Mouse (Mus musculus): Measurements from ENCODE around the gene Cst6. TPM values are rescaled to one million over a fixed set of nuclear protein-coding genes. Genes with fewer than 3 reads are reported as not detected.

The Cst6 gene
- polyA plus RNA-seq, 1 experiment from 2014 or later, result 632 TPM

GRCm38 (mm10) chr19:5348064-5348463 is 1.3 kb downstream of the Cst6 start:
- no peak overlapping the region for H3K27ac ChIP-seq (ENCODE audit: low read depth, low read length)
- peak overlapping the region; percentile 75 for H3K4me2 ChIP-seq (replicated peaks; ENCODE audit: low read depth)
- no peaks in the 10 kb centered on the region for H3K27me3 ChIP-seq (replicated peaks; ENCODE audit: control insufficient read depth, insufficient read depth, low read length)
- no peaks in the 10 kb centered on the region for H3K36me3 ChIP-seq (ENCODE audit: control insufficient read depth, insufficient read depth)
- 72% methylated on average over 6 of the region's 6 CpGs for WGBS
- peak overlapping the region; percentile 22; the same call in 1 of the 2 replicates for H3K9ac ChIP-seq (ENCODE audit: low read depth, low read length)
- TF ChIP-seq CTCF (IDR thresholded peaks at IDR 0.05; ENCODE audit: low read depth), result no peak
- H3K4me3 ChIP-seq (ENCODE audit: low read depth, low read length), result no peak overlapping the region
- no peaks in the 10 kb centered on the region for H3K9me3 ChIP-seq (ENCODE audit: control insufficient read depth)
- H3K4me1 ChIP-seq (replicated peaks; ENCODE audit: control insufficient read depth, insufficient read depth, low read length), result 0 out of 2 replicates have a peak, but pooled peaks cover 3% of the 10 kb centered on the region
- ATAC-seq, result no peak

DNA sequence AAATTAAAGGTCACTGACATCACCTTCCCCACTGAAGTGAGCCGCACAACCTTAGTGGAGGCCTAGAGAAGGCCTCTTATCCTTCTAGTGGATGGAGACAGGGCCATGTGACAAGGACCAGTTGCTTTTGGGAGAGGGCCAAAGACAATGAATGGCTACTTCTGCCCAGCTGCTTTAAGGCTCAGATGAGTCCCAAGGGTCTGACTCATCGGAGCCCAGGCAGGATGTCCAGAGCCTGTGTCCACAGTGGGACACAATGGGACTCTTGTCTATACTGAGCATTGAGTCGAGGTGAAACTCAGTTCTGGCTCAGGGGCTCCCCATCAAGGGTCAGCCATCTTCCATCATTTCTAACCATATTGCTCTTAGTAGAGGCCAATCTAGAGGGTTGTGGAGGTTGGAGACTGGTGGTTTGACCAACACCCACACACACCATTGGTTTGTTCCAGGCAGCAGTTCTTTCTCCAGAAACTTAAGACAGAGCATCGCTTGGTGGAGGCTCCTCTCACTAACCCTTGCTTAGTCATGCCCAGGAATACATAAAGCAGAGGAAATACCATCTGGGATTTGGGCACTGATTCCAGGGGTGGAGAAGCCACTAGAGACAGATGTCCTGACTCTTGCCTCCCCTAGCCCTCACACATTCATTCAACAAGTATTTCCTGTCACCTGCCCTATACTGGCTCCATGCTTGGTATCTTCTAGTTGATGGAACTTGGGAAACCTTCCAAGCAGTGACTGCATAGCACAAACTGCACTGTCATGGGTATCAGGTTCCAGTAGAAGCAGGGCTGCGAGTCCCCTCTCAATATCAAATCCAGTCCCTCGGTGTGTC is 3.9 kb downstream of the Cst6 start:
- H3K9ac ChIP-seq (ENCODE audit: low read depth, low read length), result no peak overlapping the region
- H3K9me3 ChIP-seq (ENCODE audit: control insufficient read depth), result no peaks in the 10 kb centered on the region
- ATAC-seq, result no peak
- H3K27me3 ChIP-seq (replicated peaks; ENCODE audit: control insufficient read depth, insufficient read depth, low read length), result no peaks in the 10 kb centered on the region
- H3K4me3 ChIP-seq (ENCODE audit: low read depth, low read length), result no peak overlapping the region
- no peak overlapping the region for H3K27ac ChIP-seq (ENCODE audit: low read depth, low read length)
- H3K36me3 ChIP-seq (ENCODE audit: control insufficient read depth, insufficient read depth), result no peaks in the 10 kb centered on the region
- 0 out of 2 replicates have a peak, but pooled peaks cover 3% of the 10 kb centered on the region for H3K4me1 ChIP-seq (replicated peaks; ENCODE audit: control insufficient read depth, insufficient read depth, low read length)
- 80% methylated on average over 6 of the region's 6 CpGs for WGBS
- H3K4me2 ChIP-seq (replicated peaks; ENCODE audit: low read depth), result no peak overlapping the region
- TF ChIP-seq CTCF (IDR thresholded peaks at IDR 0.05; ENCODE audit: low read depth), result no peak

DNA sequence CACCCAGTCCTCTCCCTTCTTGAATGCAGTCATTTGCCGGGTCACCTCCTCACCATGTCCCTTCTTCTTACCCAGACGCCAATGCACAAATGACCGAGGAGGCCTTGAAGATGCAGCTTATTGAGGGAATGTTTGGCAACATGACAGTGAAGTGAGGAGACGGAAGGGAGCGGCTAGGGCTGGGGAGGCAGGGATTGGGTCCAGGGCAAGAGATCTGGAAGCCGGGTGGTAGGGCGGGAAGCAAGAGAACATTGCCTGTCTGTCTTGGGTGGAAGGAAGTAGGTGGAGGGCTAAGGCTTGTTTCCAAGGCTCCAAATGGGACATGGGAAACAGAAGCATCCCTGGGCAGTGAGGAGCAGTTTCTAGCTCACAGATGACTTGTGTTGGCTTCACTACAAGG is 8.0 kb downstream of the Cst6 start:
- no peak overlapping the region for H3K9ac ChIP-seq (ENCODE audit: low read depth, low read length)
- no peaks in the 10 kb centered on the region for H3K4me1 ChIP-seq (replicated peaks; ENCODE audit: control insufficient read depth, insufficient read depth, low read length)
- H3K4me2 ChIP-seq (replicated peaks; ENCODE audit: low read depth), result no peak overlapping the region
- no peak for ATAC-seq
- H3K36me3 ChIP-seq (ENCODE audit: control insufficient read depth, insufficient read depth), result no peaks in the 10 kb centered on the region
- TF ChIP-seq CTCF (IDR thresholded peaks at IDR 0.05; ENCODE audit: low read depth), result no peak
- 89% methylated on average over 7 of the region's 7 CpGs for WGBS
- no peak overlapping the region for H3K4me3 ChIP-seq (ENCODE audit: low read depth, low read length)
- H3K27ac ChIP-seq (ENCODE audit: low read depth, low read length), result no peak overlapping the region
- no peaks in the 10 kb centered on the region for H3K9me3 ChIP-seq (ENCODE audit: control insufficient read depth)
- no peaks in the 10 kb centered on the region for H3K27me3 ChIP-seq (replicated peaks; ENCODE audit: control insufficient read depth, insufficient read depth, low read length)

GRCm38 (mm10) chr19:5337975-5338374 is 11.4 kb downstream of the Cst6 start:
- WGBS, result 18% methylated on average over 5 of the region's 5 CpGs
- ATAC-seq, result no peak
- Histone ChIP-seq H3K9me3 (ENCODE audit: control insufficient read depth) (no peaks in the 10 kb centered on the region), H3K4me1 (replicated peaks; ENCODE audit: control insufficient read depth, insufficient read depth, low read length) (no peaks in the 10 kb centered on the region), H3K27ac (ENCODE audit: low read depth, low read length) (no peak overlapping the region), H3K4me3 (ENCODE audit: low read depth, low read length) (no peak overlapping the region), H3K4me2 (replicated peaks; ENCODE audit: low read depth) (no peak overlapping the region), H3K27me3 (replicated peaks; ENCODE audit: control insufficient read depth, insufficient read depth, low read length) (no peaks in the 10 kb centered on the region), H3K36me3 (ENCODE audit: control insufficient read depth, insufficient read depth) (no peaks in the 10 kb centered on the region), H3K9ac (ENCODE audit: low read depth, low read length) (no peak overlapping the region)
- peak; percentile 92 for TF ChIP-seq CTCF (IDR thresholded peaks at IDR 0.05; ENCODE audit: low read depth)

GRCm38 (mm10) chr19:5335441-5335840 is 13.9 kb downstream of the Cst6 start, which contains the start of gene Catsper1:
Gene Catsper1 (plus strand): TSS chr19:5335741.
- 93% methylated on average over 6 of the region's 6 CpGs for WGBS
- no peak within 1 kb of the TSS for H3K4me3 ChIP-seq (ENCODE audit: low read depth, low read length)
- H3K27ac ChIP-seq (ENCODE audit: low read depth, low read length), result no peak within 1 kb of the TSS
- no peaks in the 10 kb centered on the region for H3K4me1 ChIP-seq (replicated peaks; ENCODE audit: control insufficient read depth, insufficient read depth, low read length)
- H3K4me2 ChIP-seq (replicated peaks; ENCODE audit: low read depth), result no peak within 1 kb of the TSS
- H3K27me3 ChIP-seq (replicated peaks; ENCODE audit: control insufficient read depth, insufficient read depth, low read length), result no peaks in the 10 kb centered on the region
- no peak for TF ChIP-seq CTCF (IDR thresholded peaks at IDR 0.05; ENCODE audit: low read depth)
- no peaks in the 10 kb centered on the region for H3K9me3 ChIP-seq (ENCODE audit: control insufficient read depth)
- ATAC-seq, result no peak
- H3K36me3 ChIP-seq (ENCODE audit: control insufficient read depth, insufficient read depth), result no peaks in the 10 kb centered on the region
- no peak within 1 kb of the TSS for H3K9ac ChIP-seq (ENCODE audit: low read depth, low read length)

- no peak for ATAC-seq
- Histone ChIP-seq H3K27me3 (replicated peaks; ENCODE audit: control insufficient read depth, insufficient read depth, low read length) (no peaks in the 10 kb centered on the region), H3K4me3 (ENCODE audit: low read depth, low read length) (no peak overlapping the region), H3K4me2 (replicated peaks; ENCODE audit: low read depth) (no peak overlapping the region), H3K9me3 (ENCODE audit: control insufficient read depth) (no peaks in the 10 kb centered on the region), H3K27ac (ENCODE audit: low read depth, low read length) (no peak overlapping the region), H3K36me3 (ENCODE audit: control insufficient read depth, insufficient read depth) (no peaks in the 10 kb centered on the region), H3K9ac (ENCODE audit: low read depth, low read length) (no peak overlapping the region), H3K4me1 (replicated peaks; ENCODE audit: control insufficient read depth, insufficient read depth, low read length) (no peaks in the 10 kb centered on the region)
- 83% methylated on average over 5 of the region's 5 CpGs for WGBS
- no peak for TF ChIP-seq CTCF (IDR thresholded peaks at IDR 0.05; ENCODE audit: low read depth)
Measured at GRCm38 (mm10) chr19:5334741-5335140, 14.6 kb downstream of the Cst6 start.
